Mouse (Mus musculus): ENCODE data around the gene Nudt3. TPM values are rescaled to one million over a fixed set of nuclear protein-coding genes. Genes with fewer than 3 reads are reported as not detected.

The Nudt3 gene
- polyA plus RNA-seq, 1 experiment from 2014 or later: 33.3 TPM

- ATAC-seq (replicated peaks; ENCODE audit: low FRiP score, low TSS enrichment, low read depth) (no peak), DNase-seq (ENCODE audit: low spot score) (no peak)
- Histone ChIP-seq H3K4me1 (replicated peaks; ENCODE audit: control insufficient read depth, insufficient read depth, low read length) (peaks cover 20% of the 10 kb centered on the region), H3K27ac (ENCODE audit: low read depth) (no peak overlapping the region), H3K36me3 (ENCODE audit: control insufficient read depth, insufficient read depth, low read length) (peaks cover 17% of the 10 kb centered on the region; the same call in 1 of the 2 replicates), H3K4me2 (ENCODE audit: low read length) (no peak overlapping the region), H3K27me3 (replicated peaks; ENCODE audit: control insufficient read depth, insufficient read depth, low read length) (no peaks in the 10 kb centered on the region), H3K4me3 (ENCODE audit: low read depth, low read length) (no peak overlapping the region), H3K9ac (ENCODE audit: low read length) (no peak overlapping the region), H3K9me3 (ENCODE audit: control insufficient read depth, low read length) (no peaks in the 10 kb centered on the region)
- WGBS: 84% methylated on average over 13 of the region's 13 CpGs
Observed at GRCm38 (mm10) chr17:27560926-27561480, 62.3 kb downstream of the Nudt3 start.

DNA sequence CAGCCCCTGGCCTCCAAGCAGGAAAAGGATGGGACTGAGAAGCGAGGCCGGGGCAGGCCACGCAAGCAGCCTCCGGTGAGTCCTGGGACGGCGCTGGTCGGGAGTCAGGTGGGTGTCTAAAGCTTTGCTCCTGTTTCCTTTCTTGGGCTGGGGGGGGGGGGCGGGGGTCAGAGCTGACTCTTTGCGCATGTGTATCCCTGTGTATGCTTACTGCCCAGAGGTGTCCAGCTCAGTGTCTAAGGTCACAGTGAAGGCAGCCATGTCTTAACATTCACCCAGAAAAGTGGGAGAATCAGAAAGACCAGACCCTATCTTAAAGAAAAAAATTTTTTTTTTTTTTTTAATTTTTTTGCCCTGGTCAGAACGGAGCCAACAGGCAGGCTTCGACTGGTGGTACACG is 63.7 kb downstream of the Nudt3 start:
- H3K36me3 ChIP-seq (ENCODE audit: control insufficient read depth, insufficient read depth, low read length): peaks cover 17% of the 10 kb centered on the region; the same call in 1 of the 2 replicates
- no peak overlapping the region for H3K9ac ChIP-seq (ENCODE audit: low read length)
- H3K27ac ChIP-seq (ENCODE audit: low read depth): no peak overlapping the region
- ATAC-seq (replicated peaks; ENCODE audit: low FRiP score, low TSS enrichment, low read depth) (no peak), DNase-seq (ENCODE audit: low spot score) (no peak)
- WGBS: 64% methylated on average over 12 of the region's 12 CpGs
- peaks cover 20% of the 10 kb centered on the region for H3K4me1 ChIP-seq (replicated peaks; ENCODE audit: control insufficient read depth, insufficient read depth, low read length)
- no peaks in the 10 kb centered on the region for H3K27me3 ChIP-seq (replicated peaks; ENCODE audit: control insufficient read depth, insufficient read depth, low read length)
- H3K9me3 ChIP-seq (ENCODE audit: control insufficient read depth, low read length): no peaks in the 10 kb centered on the region
- no peak overlapping the region for H3K4me3 ChIP-seq (ENCODE audit: low read depth, low read length)
- peak overlapping the region; percentile 69; the same call in 1 of the 2 replicates for H3K4me2 ChIP-seq (ENCODE audit: low read length)

DNA sequence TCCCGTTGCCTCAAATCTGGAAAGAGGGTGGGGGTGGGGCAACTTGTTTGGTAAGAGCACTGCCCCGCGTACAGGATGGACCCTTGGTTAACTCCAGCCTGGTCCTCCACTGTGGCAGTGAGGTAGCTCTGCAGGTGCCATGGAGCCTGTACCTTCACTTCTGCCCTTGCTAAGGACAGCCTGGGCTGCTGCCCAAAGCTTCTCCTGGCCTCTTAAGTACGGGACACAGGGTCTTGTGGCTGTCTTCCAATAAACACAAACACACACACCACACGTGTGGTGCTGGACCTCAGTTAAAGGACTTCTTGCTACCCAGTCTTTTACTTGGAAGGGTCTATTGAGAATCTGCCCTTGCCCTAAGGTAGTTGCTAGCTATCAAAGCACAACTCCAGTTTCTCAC is 64.5 kb downstream of the Nudt3 start:
- no peaks in the 10 kb centered on the region for H3K27me3 ChIP-seq (replicated peaks; ENCODE audit: control insufficient read depth, insufficient read depth, low read length)
- H3K4me2 ChIP-seq (ENCODE audit: low read length): peak overlapping the region; percentile 69
- peaks cover 23% of the 10 kb centered on the region for H3K4me1 ChIP-seq (replicated peaks; ENCODE audit: control insufficient read depth, insufficient read depth, low read length)
- H3K36me3 ChIP-seq (ENCODE audit: control insufficient read depth, insufficient read depth, low read length): peaks cover 17% of the 10 kb centered on the region; the same call in 1 of the 2 replicates
- ATAC-seq (replicated peaks; ENCODE audit: low FRiP score, low TSS enrichment, low read depth) (no peak), DNase-seq (ENCODE audit: low spot score) (no peak)
- no peak overlapping the region for H3K9ac ChIP-seq (ENCODE audit: low read length)
- H3K4me3 ChIP-seq (ENCODE audit: low read depth, low read length): peak overlapping the region; percentile 58
- no peak overlapping the region for H3K27ac ChIP-seq (ENCODE audit: low read depth)
- WGBS: 12% methylated on average over 5 of the region's 5 CpGs
- H3K9me3 ChIP-seq (ENCODE audit: control insufficient read depth, low read length): no peaks in the 10 kb centered on the region

GRCm38 (mm10) chr17:27557927-27558661 is 65.2 kb downstream of the Nudt3 start:
- Histone ChIP-seq H3K4me1 (replicated peaks; ENCODE audit: control insufficient read depth, insufficient read depth, low read length) (peaks cover 23% of the 10 kb centered on the region), H3K36me3 (ENCODE audit: control insufficient read depth, insufficient read depth, low read length) (peaks cover 17% of the 10 kb centered on the region; the same call in 1 of the 2 replicates), H3K4me3 (ENCODE audit: low read depth, low read length) (peak overlapping the region; percentile 58), H3K27me3 (replicated peaks; ENCODE audit: control insufficient read depth, insufficient read depth, low read length) (no peaks in the 10 kb centered on the region), H3K9me3 (ENCODE audit: control insufficient read depth, low read length) (no peaks in the 10 kb centered on the region), H3K4me2 (ENCODE audit: low read length) (peak overlapping the region; percentile 69), H3K9ac (ENCODE audit: low read length) (peak overlapping the region; percentile 82), H3K27ac (ENCODE audit: low read depth) (peak overlapping the region; percentile 92)
- 7% methylated on average over 14 of the region's 14 CpGs for WGBS
- DNase-seq (ENCODE audit: low spot score): no peak
- no peak for ATAC-seq (replicated peaks; ENCODE audit: low FRiP score, low TSS enrichment, low read depth)

GRCm38 (mm10) chr17:27557181-27557926 is 65.9 kb downstream of the Nudt3 start:
- peak overlapping the region; percentile 69 for H3K4me2 ChIP-seq (ENCODE audit: low read length)
- peak overlapping the region; percentile 92 for H3K27ac ChIP-seq (ENCODE audit: low read depth)
- under 1% methylated on average over 58 of the region's 75 CpGs for WGBS
- peak overlapping the region; percentile 82 for H3K9ac ChIP-seq (ENCODE audit: low read length)
- no peaks in the 10 kb centered on the region for H3K9me3 ChIP-seq (ENCODE audit: control insufficient read depth, low read length)
- H3K27me3 ChIP-seq (replicated peaks; ENCODE audit: control insufficient read depth, insufficient read depth, low read length): no peaks in the 10 kb centered on the region
- peaks cover 17% of the 10 kb centered on the region; the same call in 1 of the 2 replicates for H3K36me3 ChIP-seq (ENCODE audit: control insufficient read depth, insufficient read depth, low read length)
- H3K4me3 ChIP-seq (ENCODE audit: low read depth, low read length): peak overlapping the region; percentile 58
- DNase-seq (ENCODE audit: low spot score): peak; percentile 82
- peak; percentile 9; the same call in 1 of the 2 replicates for ATAC-seq (replicated peaks; ENCODE audit: low FRiP score, low TSS enrichment, low read depth)
- peaks cover 23% of the 10 kb centered on the region for H3K4me1 ChIP-seq (replicated peaks; ENCODE audit: control insufficient read depth, insufficient read depth, low read length)

GRCm38 (mm10) chr17:27556315-27557011 is 66.8 kb downstream of the Nudt3 start, which contains the start of gene Hmga1:
TSS of gene Hmga1 (plus strand) at chr17:27556497.
- Histone ChIP-seq H3K4me2 (ENCODE audit: low read length) (peak within 1 kb of the TSS; percentile 69), H3K9ac (ENCODE audit: low read length) (peak within 1 kb of the TSS; percentile 82), H3K36me3 (ENCODE audit: control insufficient read depth, insufficient read depth, low read length) (peaks cover 15% of the 10 kb centered on the region; the same call in 1 of the 2 replicates), H3K4me1 (replicated peaks; ENCODE audit: control insufficient read depth, insufficient read depth, low read length) (peaks cover 15% of the 10 kb centered on the region), H3K9me3 (ENCODE audit: control insufficient read depth, low read length) (no peaks in the 10 kb centered on the region), H3K27me3 (replicated peaks; ENCODE audit: control insufficient read depth, insufficient read depth, low read length) (no peaks in the 10 kb centered on the region), H3K27ac (ENCODE audit: low read depth) (peak within 1 kb of the TSS; percentile 92), H3K4me3 (ENCODE audit: low read depth, low read length) (peak within 1 kb of the TSS; percentile 58)
- WGBS: under 1% methylated on average over 79 of the region's 79 CpGs
- DNase-seq (ENCODE audit: low spot score) (peak; percentile 93), ATAC-seq (replicated peaks; ENCODE audit: low FRiP score, low TSS enrichment, low read depth) (peak; percentile 73)

GRCm38 (mm10) chr17:27555512-27556172 is 67.7 kb downstream of the Nudt3 start:
- Histone ChIP-seq H3K9ac (ENCODE audit: low read length) (peak overlapping the region; percentile 82), H3K4me3 (ENCODE audit: low read depth, low read length) (peak overlapping the region; percentile 58), H3K9me3 (ENCODE audit: control insufficient read depth, low read length) (no peaks in the 10 kb centered on the region), H3K36me3 (ENCODE audit: control insufficient read depth, insufficient read depth, low read length) (0 out of 2 replicates have a peak, but pooled peaks cover 7% of the 10 kb centered on the region), H3K4me1 (replicated peaks; ENCODE audit: control insufficient read depth, insufficient read depth, low read length) (peaks cover 13% of the 10 kb centered on the region), H3K27ac (ENCODE audit: low read depth) (peak overlapping the region; percentile 92), H3K4me2 (ENCODE audit: low read length) (peak overlapping the region; percentile 69), H3K27me3 (replicated peaks; ENCODE audit: control insufficient read depth, insufficient read depth, low read length) (no peaks in the 10 kb centered on the region)
- DNase-seq (ENCODE audit: low spot score): peak; percentile 92
- WGBS: 2% methylated on average over 54 of the region's 55 CpGs
- ATAC-seq (replicated peaks; ENCODE audit: low FRiP score, low TSS enrichment, low read depth): peak; percentile 61

All from intestine, embryonic 14.5 days (tissue).